Mouse (Mus musculus) ES-Bruce4 (cell line): ENCODE measurements around the gene Map3k6.

ENCODE experiments used
- CTCF ChIP-seq: IDR thresholded peaks from one replicate; pipeline ENCODE4 v1.8.1; 2011; ENCODE audit warnings: low read depth, low read length
- EP300 ChIP-seq: IDR thresholded peaks from 2 replicates; pipeline ENCODE4 v1.6.1; 2011; ENCODE audit warnings: low read depth, low read length; ENCODE audit not compliant: insufficient read depth
- POLR2A ChIP-seq: IDR thresholded peaks from one replicate; pipeline ENCODE4 v1.8.1; 2011; ENCODE audit warnings: low read length; ENCODE audit not compliant: insufficient read depth

GRCm38 (mm10) chr4:133266248-133266880 is 25.7 kb downstream of the Map3k6 start:
- TF ChIP-seq CTCF (no peak), POLR2A (no peak), EP300 (no peak)
